Mouse (Mus musculus) Patski (cell line): ENCODE measurements around the gene Epn1. TPM values are rescaled to one million over a fixed set of nuclear protein-coding genes. Genes with fewer than 3 reads are reported as not detected.
A peak's percentile ranks its signal among the peaks of the same experiment; 100 is the strongest.

ENCODE experiments used
- ATAC-seq: fragments of 100-300 bp; one replicate; pipeline ENCODE4 v1.8.0; 2021
- CTCF ChIA-PET: fragments of 350-600 bp; sonication (Branson Sonifier 250); formaldehyde crosslinking; loops from one replicate; lab custom pipeline; 2022; ENCODE audit warnings: inconsistent platforms; lab: Charles Lee
- POLR2A ChIA-PET: fragments of 350-600 bp; sonication (Branson Sonifier 250); formaldehyde crosslinking; loops from one replicate; lab custom pipeline; 2022; ENCODE audit warnings: antibody characterized with exemption, inconsistent platforms; lab: Charles Lee
- DNase-seq: peaks from one replicate; pipeline ENCODE4 v3.0.0-alpha.2; 2011; ENCODE audit warnings: low read depth, low spot score
- H3K27me3 ChIP-seq: fragments of 371-371 bp; one replicate; pipeline ENCODE4 v1.5.1; 2021
- CTCF ChIP-seq: fragments of 100-300 bp; IDR thresholded peaks from one replicate; pipeline ENCODE4 v1.5.1; 2021
- in situ Hi-C: fragments of 300-500 bp; cut with MboI; formaldehyde crosslinking; loops from 3 replicates; pipeline ENCODE4 v1.11.1; 2018; ENCODE audit warnings: low pct_unique_long_range_greater_than_20kb, mixed read lengths
- polyA plus RNA-seq: library from polyadenylated mRNA; unstranded; gene quantifications from one replicate; pipeline ENCODE4 v1.2.3, GENCODE M21; 2021

Gene Epn1
- polyA plus RNA-seq, 1 experiment from 2014 or later: 138 TPM

DNA sequence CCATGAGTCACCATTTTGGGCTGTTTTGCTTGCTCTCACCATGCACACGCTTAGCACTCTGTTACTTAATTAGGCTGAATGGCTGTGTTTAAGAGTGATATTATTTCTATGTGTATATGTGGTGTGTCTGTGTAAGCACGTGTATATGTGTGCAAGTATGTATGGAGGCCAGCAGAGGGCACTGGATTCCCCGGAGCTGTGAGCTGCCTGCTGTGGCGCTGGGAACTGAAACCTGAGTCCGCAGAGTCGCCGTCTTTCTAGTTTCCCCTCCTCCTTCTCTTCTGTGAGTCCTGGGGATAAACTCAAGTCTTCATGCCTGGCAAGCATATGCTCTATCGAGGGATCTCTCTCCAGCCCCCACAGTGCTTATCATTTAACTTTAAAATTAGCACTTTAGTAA lies 29.3 kb downstream of the Epn1 start:
- DNase-seq (no peak), ATAC-seq (no peak)
- no peaks in the 10 kb centered on the region for H3K27me3 ChIP-seq
- TF ChIP-seq CTCF: no peak
- in situ Hi-C loops: no loop called here
- ChIA-PET CTCF (no interaction called here), POLR2A (interaction anchor here (0.5 kb wide), 1 partner anchor 226 kb away, joined by 3 read pairs; no protein-coding TSS in a partner anchor)

DNA sequence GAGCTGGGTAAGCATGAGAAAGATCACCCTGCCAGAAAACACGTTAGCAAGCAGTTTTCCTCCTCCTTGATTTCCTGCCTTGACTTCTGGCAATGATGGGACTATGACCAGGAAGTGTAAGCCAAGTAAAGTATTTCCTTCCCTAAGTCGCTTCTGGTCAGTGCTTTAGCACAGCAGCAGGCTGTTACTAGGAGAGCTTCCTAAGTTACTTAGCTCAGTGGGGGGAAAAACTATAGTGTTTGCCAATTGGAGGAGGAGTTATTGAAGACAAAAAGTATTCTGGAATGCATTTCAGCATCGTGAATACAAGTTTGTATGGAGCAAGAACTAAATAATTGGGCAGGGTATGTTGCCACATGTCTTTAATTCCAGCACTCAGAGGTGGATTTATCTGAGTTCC lies 32.7 kb downstream of the Epn1 start:
- POLR2A ChIA-PET: interaction anchor here (0.6 kb wide), 1 partner anchor 11 kb away, joined by 3 read pairs; no protein-coding TSS in a partner anchor
- ATAC-seq: no peak
- TF ChIP-seq CTCF: no peak
- CTCF ChIA-PET: no interaction called here
- in situ Hi-C loops: no loop called here
- DNase-seq: no peak
- H3K27me3 ChIP-seq: no peaks in the 10 kb centered on the region

DNA sequence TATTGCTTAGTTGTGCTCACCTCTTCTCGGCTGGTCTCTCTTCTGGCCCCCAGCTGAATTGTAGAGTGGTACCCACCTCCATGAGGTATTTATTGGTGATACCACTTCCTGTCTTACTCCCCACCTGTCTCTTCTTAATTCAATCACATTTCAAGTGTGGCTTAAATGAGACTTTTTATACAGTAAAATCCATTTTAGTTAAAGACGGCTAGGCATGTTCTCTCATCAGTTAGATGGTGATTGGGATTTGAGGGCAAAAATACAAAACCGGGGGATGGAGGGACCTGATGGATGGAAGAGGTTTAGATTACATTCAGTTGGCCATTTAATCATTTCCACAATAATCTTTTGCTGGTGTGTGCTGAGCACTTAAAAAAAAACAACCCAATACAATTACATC lies 36.8 kb downstream of the Epn1 start, which contains the start of gene Rfpl4:
Rfpl4 (minus strand) TSS at position 101 of the 400 bp plus-strand sequence.
- ChIA-PET POLR2A (no interaction called here), CTCF (interaction anchor here (1.4 kb wide), 1 partner anchor 13 kb away, joined by 3 read pairs; no protein-coding TSS in a partner anchor)
- no peak for DNase-seq
- in situ Hi-C loops: no loop called here
- no peak for TF ChIP-seq CTCF
- no peak for ATAC-seq
- H3K27me3 ChIP-seq: peaks cover 9% of the 10 kb centered on the region

DNA sequence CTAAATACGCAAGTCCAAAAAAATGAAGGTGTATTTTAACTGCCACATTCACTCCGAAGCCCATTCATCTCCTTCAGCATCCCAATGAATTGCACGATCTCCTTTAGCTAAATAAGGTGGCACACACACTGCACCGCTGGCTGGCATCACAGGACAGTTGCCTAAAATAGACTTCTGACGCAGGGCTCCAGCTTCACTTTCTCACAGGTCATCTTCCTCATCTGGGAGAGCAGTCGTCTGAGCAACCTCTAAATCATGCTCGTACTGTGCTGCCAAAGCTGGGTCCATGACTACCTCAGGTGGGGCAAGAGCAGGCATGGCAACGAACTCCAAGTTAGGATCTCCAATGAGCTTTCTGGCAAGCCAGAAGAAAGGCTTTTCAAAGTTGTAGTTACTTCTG lies 45.0 kb downstream of the Epn1 start:
- ATAC-seq: no peak

DNA sequence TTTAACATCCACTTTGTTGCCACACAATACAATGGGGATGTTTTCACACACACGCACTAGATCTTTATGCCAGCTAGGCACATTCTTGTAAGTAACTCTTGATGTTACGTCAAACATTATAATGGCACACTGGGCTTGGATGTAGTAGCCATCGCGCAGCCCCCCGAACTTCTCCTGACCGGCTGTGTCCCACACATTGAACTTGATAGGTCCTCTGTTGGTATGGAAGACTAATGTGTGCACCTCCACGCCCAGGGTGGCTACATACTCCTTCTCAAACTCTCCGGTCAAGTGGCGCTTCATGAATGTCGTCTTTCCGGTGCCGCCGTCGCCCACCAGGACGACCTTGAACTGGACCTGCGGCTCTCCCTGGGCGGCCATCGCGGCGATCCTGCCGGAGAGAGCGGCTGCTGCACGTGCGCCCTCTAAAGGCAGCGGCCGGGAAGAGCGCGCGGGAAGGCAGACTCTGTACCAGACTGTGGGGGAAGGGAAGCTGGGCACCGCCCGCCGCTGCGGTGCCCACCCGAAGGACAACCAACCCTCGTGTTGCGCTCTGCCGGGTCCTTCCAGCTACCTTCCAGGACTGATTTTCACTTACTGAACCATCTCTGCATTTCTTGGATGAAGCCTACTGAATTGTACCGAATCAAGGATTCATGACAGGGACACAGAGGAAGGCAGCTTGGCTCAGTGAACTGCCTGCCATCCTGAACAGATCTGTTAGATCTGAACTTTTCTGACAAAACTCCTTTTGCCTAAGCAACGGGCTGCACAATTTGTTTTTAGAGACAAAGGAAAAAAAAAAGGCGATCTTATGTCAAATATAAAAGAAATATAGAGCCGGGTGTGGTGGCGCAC lies 45.7 kb downstream of the Epn1 start, which contains the start of gene Rasl2-9:
Rasl2-9 (minus strand) TSS at position 402 of the 858 bp plus-strand sequence.
- TF ChIP-seq CTCF: peak; percentile 76
- ChIA-PET CTCF (no interaction called here), POLR2A (no interaction called here)
- ATAC-seq (no peak), DNase-seq (no peak)
- peaks cover 13% of the 10 kb centered on the region for H3K27me3 ChIP-seq
- in situ Hi-C loops: no loop called here

More for the DNA sequence above, 45.0 kb downstream of the Epn1 start:
- TF ChIP-seq CTCF: no peak
- peaks cover 13% of the 10 kb centered on the region for H3K27me3 ChIP-seq
- ChIA-PET POLR2A (no interaction called here), CTCF (no interaction called here)
- no peak for DNase-seq
- in situ Hi-C loops: no loop called here

Other genes with a start within 250 kb of the Epn1 start
- gene Shisa7, start 235.5 kb upstream of the Epn1 start, polyA plus RNA-seq: 1.9 TPM
- gene Isoc2b, start 210.0 kb upstream of the Epn1 start, polyA plus RNA-seq: 8.5 TPM
- 6.6 TPM for gene Isoc2a, start 203.1 kb upstream of the Epn1 start, polyA plus RNA-seq
- gene Gm36210, start 173.7 kb upstream of the Epn1 start, polyA plus RNA-seq: not detected
- 8.1 TPM for gene Zfp628, start 165.0 kb upstream of the Epn1 start, polyA plus RNA-seq
- 5.3 TPM for gene Nat14, start 158.2 kb upstream of the Epn1 start, polyA plus RNA-seq
- gene Ssc5d, start 154.4 kb upstream of the Epn1 start, polyA plus RNA-seq: 4.7 TPM
- gene Sbk2, start 115.8 kb upstream of the Epn1 start, polyA plus RNA-seq: 1.8 TPM
- 0.09 TPM for gene Sbk3, start 109.1 kb upstream of the Epn1 start, polyA plus RNA-seq
- gene Zfp579, start 84.1 kb upstream of the Epn1 start, polyA plus RNA-seq: 25.1 TPM
- 11.0 TPM for gene Zfp524, start 65.8 kb upstream of the Epn1 start, polyA plus RNA-seq
- gene Fiz1, start 65.5 kb upstream of the Epn1 start, polyA plus RNA-seq: 31.6 TPM
- gene Gm44973, start 64.7 kb upstream of the Epn1 start, polyA plus RNA-seq: 1.3 TPM
- gene Zfp865, start 59.9 kb upstream of the Epn1 start, polyA plus RNA-seq: 33.9 TPM
- 7.9 TPM for gene Ccdc106, start 59.7 kb upstream of the Epn1 start, polyA plus RNA-seq
- not detected for gene 4632433K11Rik, start 46.1 kb upstream of the Epn1 start, polyA plus RNA-seq
- gene Zfp784, start 41.8 kb upstream of the Epn1 start, polyA plus RNA-seq: 6.3 TPM
- gene Zfp580, start 28.7 kb upstream of the Epn1 start, polyA plus RNA-seq: 22.4 TPM
- 216 TPM for gene U2af2, start 18.1 kb upstream of the Epn1 start, polyA plus RNA-seq
- not detected for gene Rfpl4, start 36.7 kb downstream of the Epn1 start, polyA plus RNA-seq
- gene Rasl2-9, start 45.7 kb downstream of the Epn1 start, polyA plus RNA-seq: 0.05 TPM
- gene Vmn1r55, start 69.4 kb downstream of the Epn1 start, polyA plus RNA-seq: under 0.01 TPM
- gene Vmn1r56, start 116.5 kb downstream of the Epn1 start, polyA plus RNA-seq: not detected
- not detected for gene Vmn1r57, start 138.3 kb downstream of the Epn1 start, polyA plus RNA-seq